Mouse (Mus musculus): ENCODE data around the gene Stx18.

Gene Stx18

GRCm38 (mm10) chr5:38038710-38039592 lies at the start of gene Stx18:
Stx18 (plus strand) TSS chr5:38038742.
- peak; percentile 84 for DNase-seq (ENCODE audit: low spot score)

- DNase-seq (ENCODE audit: low spot score): no peak
These were observed 46.2 kb upstream of the Stx18 start for GRCm38 (mm10) chr5:37992346-37992745.

- DNase-seq (ENCODE audit: low spot score): no peak
These were observed 39.7 kb upstream of the Stx18 start for GRCm38 (mm10) chr5:37998805-37999204.

GRCm38 (mm10) chr5:38002573-38002972 lies 36.0 kb upstream of the Stx18 start:
- no peak for DNase-seq (ENCODE audit: low spot score)

GRCm38 (mm10) chr5:38004746-38005145 lies 33.8 kb upstream of the Stx18 start:
- no peak for DNase-seq (ENCODE audit: low spot score)

GRCm38 (mm10) chr5:38006415-38007347 lies 31.9 kb upstream of the Stx18 start:
- no peak for DNase-seq (ENCODE audit: low spot score)

GRCm38 (mm10) chr5:38009071-38009470 lies 29.5 kb upstream of the Stx18 start:
- no peak for DNase-seq (ENCODE audit: low spot score)

GRCm38 (mm10) chr5:38014916-38015315 lies 23.6 kb upstream of the Stx18 start:
- no peak for DNase-seq (ENCODE audit: low spot score)

GRCm38 (mm10) chr5:38016945-38017344 lies 21.6 kb upstream of the Stx18 start:
- DNase-seq (ENCODE audit: low spot score): no peak

GRCm38 (mm10) chr5:38027656-38028055 lies 10.9 kb upstream of the Stx18 start:
- DNase-seq (ENCODE audit: low spot score): no peak

- DNase-seq (ENCODE audit: low spot score): no peak
These were observed 268 bp upstream of the Stx18 start for GRCm38 (mm10) chr5:38038274-38038673.

GRCm38 (mm10) chr5:38039796-38040195 lies 1.3 kb downstream of the Stx18 start:
- DNase-seq (ENCODE audit: low spot score): no peak

GRCm38 (mm10) chr5:38044923-38045322 lies 6.4 kb downstream of the Stx18 start:
- DNase-seq (ENCODE audit: low spot score): no peak

GRCm38 (mm10) chr5:38048177-38048576 lies 9.6 kb downstream of the Stx18 start:
- no peak for DNase-seq (ENCODE audit: low spot score)

GRCm38 (mm10) chr5:38061051-38061450 lies 22.5 kb downstream of the Stx18 start:
- DNase-seq (ENCODE audit: low spot score): no peak

- DNase-seq (ENCODE audit: low spot score): no peak
These were observed 24.2 kb downstream of the Stx18 start for GRCm38 (mm10) chr5:38062709-38063108.

- DNase-seq (ENCODE audit: low spot score): no peak
These were observed 24.8 kb downstream of the Stx18 start for GRCm38 (mm10) chr5:38063339-38063738.

GRCm38 (mm10) chr5:38064043-38064575 lies 25.6 kb downstream of the Stx18 start:
- DNase-seq (ENCODE audit: low spot score): no peak

- no peak for DNase-seq (ENCODE audit: low spot score)
These were observed 26.2 kb downstream of the Stx18 start for GRCm38 (mm10) chr5:38064701-38065100.

GRCm38 (mm10) chr5:38065454-38065853 lies 26.9 kb downstream of the Stx18 start:
- DNase-seq (ENCODE audit: low spot score): no peak

- DNase-seq (ENCODE audit: low spot score): no peak
These were observed 28.1 kb downstream of the Stx18 start for GRCm38 (mm10) chr5:38066606-38067005.

- DNase-seq (ENCODE audit: low spot score): no peak
These were observed 37.8 kb downstream of the Stx18 start for GRCm38 (mm10) chr5:38076326-38076725.
